ENCODE assay signal across 21 mouse cellular contexts in the genomic region with DNA sequence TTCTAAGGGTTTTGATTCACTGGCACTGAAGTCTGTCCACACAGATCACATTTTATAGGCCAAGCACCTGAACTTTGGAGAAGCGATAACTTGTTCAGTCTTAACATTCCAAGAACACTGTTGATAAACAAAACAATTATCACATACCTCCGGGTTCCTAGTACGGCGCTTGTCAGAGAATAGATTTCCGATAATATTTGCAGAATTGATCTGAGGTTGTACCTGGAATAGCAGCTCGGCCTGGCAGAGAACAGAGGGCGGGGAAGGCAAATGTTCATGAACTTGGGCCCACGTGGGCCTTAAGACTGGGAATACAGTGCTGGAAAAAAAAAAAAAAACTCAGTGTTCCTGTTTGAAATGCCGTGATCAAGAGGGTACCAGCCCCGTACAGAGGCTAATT. TPM values are rescaled to one million over a fixed set of nuclear protein-coding genes. Genes with fewer than 3 reads are reported as not detected.
A peak's percentile ranks its signal among the peaks of the same experiment; 100 is the strongest.
DNase-seq lines count a peak whose midpoint lies in the region; ATAC-seq and TF ChIP-seq lines count a peak whose summit lies in the region.
"Had no signal": no experiment of that assay in that cellular context is flagged by ENCODE, and none has a peak within 500 bp of the region (broad histone marks: within the 10 kb centered on the region; RNA-seq: fewer than 3 reads in every experiment).

No protein-coding gene starts in this region.

- no peak overlapping the region for H3K4me2 ChIP-seq in liver, embryonic 11.5 days
- no peak overlapping the region for H3K4me2 ChIP-seq in liver, postnatal 0 days (ENCODE audit: low read depth, low read length)
- no peak overlapping the region for H3K4me2 ChIP-seq in stomach, postnatal 0 days (replicated peaks; ENCODE audit: low read depth)

- no peaks in the 10 kb centered on the region for H3K9me3 ChIP-seq in liver, embryonic 11.5 days (ENCODE audit: control insufficient read depth, low read length)
- H3K9me3 ChIP-seq in liver, postnatal 0 days (ENCODE audit: low read length), result no peaks in the 10 kb centered on the region
- H3K9me3 ChIP-seq in stomach, postnatal 0 days (ENCODE audit: control insufficient read depth, low read length), result no peaks in the 10 kb centered on the region
- H3K9me3 ChIP-seq: G1E had no signal

- no peaks in the 10 kb centered on the region for H3K27me3 ChIP-seq in liver, adult 2 months (ENCODE audit: control insufficient read depth, insufficient read depth, low read length)
- no peaks in the 10 kb centered on the region for H3K27me3 ChIP-seq in liver, embryonic 11.5 days (replicated peaks; ENCODE audit: control insufficient read depth, insufficient read depth, low read length)
- H3K27me3 ChIP-seq in liver, postnatal 0 days (ENCODE audit: insufficient read depth, low read length), result no peaks in the 10 kb centered on the region
- H3K27me3 ChIP-seq in stomach, postnatal 0 days (ENCODE audit: control insufficient read depth, insufficient read depth, low read length), result no peaks in the 10 kb centered on the region
- H3K27me3 ChIP-seq: CH12.LX, Patski had no signal

- H3K9ac ChIP-seq in liver, adult 2 months (ENCODE audit: low read depth, low read length), result no peak overlapping the region
- H3K9ac ChIP-seq in liver, embryonic 11.5 days (ENCODE audit: low read depth, low read length), result no peak overlapping the region
- H3K9ac ChIP-seq in liver, postnatal 0 days (replicated peaks), result no peak overlapping the region
- H3K9ac ChIP-seq in stomach, postnatal 0 days (ENCODE audit: low read length), result no peak overlapping the region

- H3K79me2 ChIP-seq in liver, adult 2 months (ENCODE audit: control insufficient read depth, insufficient read depth, low read length), result no peaks in the 10 kb centered on the region

- no peak overlapping the region for H3K4me3 ChIP-seq in liver, adult 2 months (ENCODE audit: insufficient read depth, low read depth, low read length)
- H3K4me3 ChIP-seq in liver, embryonic 11.5 days (ENCODE audit: low read depth, low read length), result no peak overlapping the region
- H3K4me3 ChIP-seq in liver, postnatal 0 days (ENCODE audit: low read depth, low read length), result no peak overlapping the region
- H3K4me3 ChIP-seq in stomach, postnatal 0 days (ENCODE audit: low read depth, low read length), result no peak overlapping the region

- no peak for TF ChIP-seq EP300 in liver, postnatal 0 days (IDR thresholded peaks at IDR 0.05; ENCODE audit: low read depth)
- TF ChIP-seq EP300 in stomach, postnatal 0 days (optimal IDR thresholded peaks at IDR 0.05), result no peak

- peak; percentile 94 for DNase-seq in liver, adult 2 months (ENCODE audit: extremely low read depth, low read depth, low spot score)
- DNase-seq in liver, embryonic 11.5 days (ENCODE audit: low spot score), result no peak
- DNase-seq in liver, postnatal 0 days, result no peak
- no peak for DNase-seq in liver
- peak; percentile 16 for DNase-seq in stomach, postnatal 0 days (ENCODE audit: low spot score)
- DNase-seq in frontal cortex, adult 2 months (ENCODE audit: extremely low spot score in 1 of 2, low spot score in 1 of 2), result no peak
- DNase-seq: adrenal gland, adult 2 months; adrenal gland, adult 8-10 months; adrenal gland, postnatal 10 days; adrenal gland, postnatal 14 days; adrenal gland, postnatal 25 days; adrenal gland, postnatal 36 days; B cell, adult 2 months; cerebellum, adult 11 months; cerebellum, adult 11-12 months; cerebellum, adult 18-20 months had no signal

- peaks cover 29% of the 10 kb centered on the region for H3K4me1 ChIP-seq in liver, adult 2 months (ENCODE audit: control insufficient read depth, insufficient read depth, low read length)
- no peaks in the 10 kb centered on the region for H3K4me1 ChIP-seq in liver, embryonic 11.5 days (replicated peaks; ENCODE audit: control insufficient read depth, insufficient read depth, low read length)
- peaks cover 8% of the 10 kb centered on the region; the same call in 1 of the 2 replicates for H3K4me1 ChIP-seq in liver, postnatal 0 days (ENCODE audit: insufficient read depth)
- no peaks in the 10 kb centered on the region for H3K4me1 ChIP-seq in stomach, postnatal 0 days (replicated peaks; ENCODE audit: control insufficient read depth, insufficient read depth)

- no peak for TF ChIP-seq CTCF in liver, adult 2 months (IDR thresholded peaks at IDR 0.05; ENCODE audit: low read depth, low read length)
- no peak for TF ChIP-seq CTCF in liver, postnatal 0 days (IDR thresholded peaks at IDR 0.05; ENCODE audit: low read depth)
- TF ChIP-seq CTCF in stomach, postnatal 0 days (IDR thresholded peaks at IDR 0.05; ENCODE audit: low read depth), result no peak

- ATAC-seq in liver, embryonic 11.5 days (replicated peaks; ENCODE audit: low FRiP score), result no peak
- 0 out of 2 replicates have a peak, but pooled peaks have one; percentile 14 for ATAC-seq in liver, postnatal 0 days
- no peak for ATAC-seq in stomach, postnatal 0 days (ENCODE audit: low FRiP score, low TSS enrichment)
- ATAC-seq: activated CD4-positive, CD25-positive, alpha-beta regulatory T cell, adult 4 months; CD4-positive, CD25-positive, alpha-beta regulatory T cell, adult 4 months; Patski had no signal

- WGBS in liver, adult 2 months, result 26% methylated on average over 10 of the region's 10 CpGs
- WGBS in liver, embryonic 11.5 days, result 83% methylated on average over 10 of the region's 10 CpGs
- 56% methylated on average over 10 of the region's 10 CpGs for WGBS in liver, postnatal 0 days (ENCODE audit: insufficient replicate concordance)
- 66% methylated on average over 10 of the region's 10 CpGs for WGBS in stomach, postnatal 0 days

- H3K36me3 ChIP-seq in liver, adult 2 months (ENCODE audit: control insufficient read depth, insufficient read depth, low read length), result no peaks in the 10 kb centered on the region
- no peaks in the 10 kb centered on the region for H3K36me3 ChIP-seq in liver, embryonic 11.5 days (ENCODE audit: control insufficient read depth, insufficient read depth, low read length)
- H3K36me3 ChIP-seq in liver, postnatal 0 days (replicated peaks; ENCODE audit: insufficient read depth, low read length), result no peaks in the 10 kb centered on the region
- H3K36me3 ChIP-seq in stomach, postnatal 0 days (ENCODE audit: control insufficient read depth, insufficient read depth, low read length), result no peaks in the 10 kb centered on the region
- H3K36me3 ChIP-seq: G1E had no signal

- peak overlapping the region; percentile 75 for H3K27ac ChIP-seq in liver, adult 2 months (replicated peaks; ENCODE audit: insufficient read depth, low read depth, low read length)
- no peak overlapping the region for H3K27ac ChIP-seq in liver, embryonic 11.5 days (ENCODE audit: low read depth, low read length)
- H3K27ac ChIP-seq in liver, postnatal 0 days (ENCODE audit: low read depth), result peak overlapping the region; percentile 62
- H3K27ac ChIP-seq in stomach, postnatal 0 days (replicated peaks), result no peak overlapping the region

- TF ChIP-seq POLR2A in liver, adult 2 months (IDR thresholded peaks at IDR 0.05; ENCODE audit: extremely low read depth, insufficient read depth, low read length), result no peak

RNA-seq across cellular contexts. Expression of a gene that starts 13.3 kb away (rescaled TPM):
- 5.3 and 12.3 TPM in 2 replicates for total RNA-seq in liver, adult 2 months (2014; rRNA removed)
- 20.0 and 53.8 TPM in 2 replicates for polyA plus RNA-seq in liver, adult 2 months (2012; rRNA removed)
- polyA plus RNA-seq in liver, embryonic 11.5 days (2014; fragmentation: Nextera tagmentation; extraction: Ambion mirVana), result 19.4 and 21.1 TPM in 2 replicates
- polyA plus RNA-seq in liver, postnatal 0 days (2015; fragmentation: Nextera tagmentation; extraction: Ambion mirVana), result 67.1 and 86.5 TPM in 2 replicates
- polyA plus RNA-seq in stomach, postnatal 0 days (2015; fragmentation: Nextera tagmentation; extraction: Ambion mirVana), result 90.4 and 92.3 TPM in 2 replicates
- polyA plus RNA-seq in frontal cortex, adult 2 months (2012; rRNA removed), result 21.2 and 25.0 TPM in 2 replicates

Comparison
In these comparisons a context has a peak if more than half of its experiments do, and no peak if none do; other contexts are left out.
1. DNase-seq: peak in liver, adult 2 months (single experiment) and stomach, postnatal 0 days (single experiment); none in liver, embryonic 11.5 days (single experiment), liver, postnatal 0 days (single experiment), liver (single experiment) and frontal cortex, adult 2 months (0 of 2).
2. H3K27ac ChIP-seq: peak in liver, adult 2 months (single experiment) and liver, postnatal 0 days (single experiment); none in liver, embryonic 11.5 days (single experiment) and stomach, postnatal 0 days (single experiment).